Comparison of ENCODE assay signal across 9 mouse cellular contexts in genomic region chr1:89457126-89458031, GRCm38 (mm10). TPM values are rescaled to one million over a fixed set of nuclear protein-coding genes. Genes with fewer than 3 reads are reported as not detected.
DNase-seq lines count a peak whose midpoint lies in the region; ATAC-seq and TF ChIP-seq lines count a peak whose summit lies in the region.
"Had no signal": no experiment of that assay in that cellular context is flagged by ENCODE, and none has a peak within 500 bp of the region (broad histone marks: within the 10 kb centered on the region; RNA-seq: fewer than 3 reads in every experiment).

No protein-coding gene starts in this region.

- peak; percentile 44 for DNase-seq in gastrocnemius, adult 2 months
- no peak for DNase-seq in gastrocnemius, adult 18-20 months (ENCODE audit: low spot score)
- peak; percentile 68 for DNase-seq in Muller cell, postnatal 12 days (ENCODE audit: inconsistent ontology term)
- DNase-seq in hindbrain, embryonic 11.5 days (ENCODE audit: low spot score) = no peak
- no peak for DNase-seq in frontal cortex, postnatal 10 days (ENCODE audit: low spot score in 2 of 2)
- DNase-seq in gastrocnemius, postnatal 25 days = no peak
- DNase-seq in thymus, postnatal 36 days = no peak

- H3K27ac ChIP-seq in gastrocnemius, adult 2 months = peak overlapping the region; percentile 56; the same call in 1 of the 2 replicates
- H3K27ac ChIP-seq in hindbrain, embryonic 11.5 days (ENCODE audit: low read depth, low read length) = no peak overlapping the region

- H3K36me3 ChIP-seq in hindbrain, embryonic 11.5 days (ENCODE audit: control insufficient read depth, insufficient read depth, low read length) = no peaks in the 10 kb centered on the region

- no peak overlapping the region for H3K4me3 ChIP-seq in gastrocnemius, adult 2 months
- no peak overlapping the region for H3K4me3 ChIP-seq in hindbrain, embryonic 11.5 days (ENCODE audit: low read depth, low read length)

- no peak overlapping the region for H3K9ac ChIP-seq in hindbrain, embryonic 11.5 days (ENCODE audit: low read depth, low read length)

- H3K9me3 ChIP-seq in hindbrain, embryonic 11.5 days (ENCODE audit: control insufficient read depth, low read length) = no peaks in the 10 kb centered on the region

- intact Hi-C loops in gastrocnemius, adult 2 months (cut with DNase I) = loop anchor here (2.0 to 5.0 kb wide), 3 partner anchors 63 to 135 kb away; no protein-coding TSS in a partner anchor

- H3K4me2 ChIP-seq in hindbrain, embryonic 11.5 days (replicated peaks; ENCODE audit: low read depth, low read length) = peak overlapping the region; percentile 94

- no peak for ATAC-seq in hindbrain, embryonic 11.5 days (ENCODE audit: low FRiP score)
- peak; percentile 68 for ATAC-seq in megakaryocyte-erythroid progenitor cell, adult 5-6 weeks (replicated peaks; ENCODE audit: low FRiP score, low TSS enrichment, poor library complexity, severe bottlenecking)

- H3K4me1 ChIP-seq in hindbrain, embryonic 11.5 days (replicated peaks; ENCODE audit: control insufficient read depth, insufficient read depth, low read length) = peaks cover 7% of the 10 kb centered on the region

- no peak for TF ChIP-seq CTCF in gastrocnemius, adult 2 months (IDR thresholded peaks at IDR 0.05)

- no peaks in the 10 kb centered on the region for H3K27me3 ChIP-seq in hindbrain, embryonic 11.5 days (ENCODE audit: control insufficient read depth, insufficient read depth, low read length)

- WGBS in hindbrain, embryonic 11.5 days = 47% methylated on average over 17 of the region's 17 CpGs

RNA-seq across cellular contexts. Expression of gene Agap1, which starts 2.8 kb away (rescaled TPM):
- 10 to 100 TPM; 22.8 to 24.2 TPM for total RNA-seq in gastrocnemius, adult 2 months (2021)
- total RNA-seq in gastrocnemius, adult 18-20 months (2021) = 10 to 100 TPM; 18.9 to 20.6 TPM
- polyA plus RNA-seq in hindbrain, embryonic 11.5 days (2014; fragmentation: Nextera tagmentation; extraction: Ambion mirVana) = 34.7 and 41.4 TPM in 2 replicates
- 29.5 and 35.0 TPM in 2 replicates for total RNA-seq in megakaryocyte-erythroid progenitor cell, adult 5-6 weeks (2014; fragmentation: Nextera tagmentation)
- total RNA-seq in megakaryocyte-erythroid progenitor cell, adult 5-6 weeks (2017) = 12.8 and 21.7 TPM in 2 replicates
- total RNA-seq in gastrocnemius, postnatal 25 days (2021) = 10 to 100 TPM; 15.1 to 21.8 TPM
- total RNA-seq: MEL had no signal

Comparison
In these comparisons a context has a peak if more than half of its experiments do, and no peak if none do; other contexts are left out.
1. DNase-seq: peak in gastrocnemius, adult 2 months (single experiment) and Muller cell, postnatal 12 days (single experiment); none in gastrocnemius, adult 18-20 months (single experiment), hindbrain, embryonic 11.5 days (single experiment), frontal cortex, postnatal 10 days (0 of 2), gastrocnemius, postnatal 25 days (single experiment) and thymus, postnatal 36 days (0 of 2).